Mouse (Mus musculus) limb, embryonic 10.5 days (tissue): Measurements from ENCODE around the gene BC049352. TPM values are rescaled to one million over a fixed set of nuclear protein-coding genes. Genes with fewer than 3 reads are reported as not detected.
A peak's percentile ranks its signal among the peaks of the same experiment; 100 is the strongest.

Source experiments
- DNase-seq: peaks from one replicate; pipeline ENCODE4 v3.0.0-alpha.2; 2017; ENCODE audit warnings: low spot score
- H3K27ac ChIP-seq: fragments of 300-500 bp; sonication (generic); 2 replicates; pipeline ENCODE4 v1.5.1; 2016; ENCODE audit warnings: mild to moderate bottlenecking
- H3K27me3 ChIP-seq: fragments of 300-500 bp; sonication (generic); 2 replicates; pipeline ENCODE4 v1.6.1; 2016; ENCODE audit warnings: low read depth, mild to moderate bottlenecking; ENCODE audit not compliant: poor library complexity, severe bottlenecking
- H3K36me3 ChIP-seq: fragments of 300-500 bp; sonication (generic); 2 replicates; pipeline ENCODE4 v1.6.1; 2016; ENCODE audit warnings: mild to moderate bottlenecking, moderate library complexity
- H3K4me1 ChIP-seq: fragments of 300-500 bp; sonication (generic); 2 replicates; pipeline ENCODE4 v1.6.1; 2016
- H3K4me3 ChIP-seq: fragments of 300-500 bp; sonication (generic); 2 replicates; pipeline ENCODE4 v1.5.1; 2016; ENCODE audit warnings: mild to moderate bottlenecking, moderate library complexity
- H3K9me3 ChIP-seq: fragments of 300-500 bp; sonication (generic); replicated peaks from 2 replicates; pipeline ENCODE4 v1.6.1; 2016; ENCODE audit warnings: mild to moderate bottlenecking
- WGBS: fragments of 180-500 bp; shearing (Covaris S2); methylation state at CpG from one replicate; pipeline ENCODE4 v1.1.7; 2016; 5-methylcytosine and 5-hydroxymethylcytosine counted together
- polyA plus RNA-seq: library from polyadenylated mRNA; unstranded; fragments of >200 nt; fragmentation: Nextera tagmentation; extraction: Ambion mirVana; gene quantifications from 2 replicates; pipeline ENCODE4 v1.2.1, GENCODE M21; 2016

The BC049352 gene
- polyA plus RNA-seq, 1 experiment from 2014 or later, result not detected

GRCm38 (mm10) chr9:45201319-45201947 lies 19.6 kb downstream of the BC049352 start:
- Histone ChIP-seq H3K36me3 (no peaks in the 10 kb centered on the region), H3K4me3 (no peak overlapping the region), H3K27ac (no peak overlapping the region), H3K9me3 (no peaks in the 10 kb centered on the region), H3K27me3 (no peaks in the 10 kb centered on the region), H3K4me1 (peaks cover 14% of the 10 kb centered on the region)
- no peak for DNase-seq
- 82% methylated on average over 5 of the region's 5 CpGs for WGBS

GRCm38 (mm10) chr9:45202021-45202798 lies 20.4 kb downstream of the BC049352 start:
- Histone ChIP-seq H3K27me3 (no peaks in the 10 kb centered on the region), H3K4me1 (peaks cover 14% of the 10 kb centered on the region), H3K27ac (no peak overlapping the region), H3K4me3 (no peak overlapping the region), H3K9me3 (no peaks in the 10 kb centered on the region), H3K36me3 (no peaks in the 10 kb centered on the region)
- 74% methylated on average over 9 of the region's 9 CpGs for WGBS
- DNase-seq, result no peak

GRCm38 (mm10) chr9:45203797-45204410 lies 22.1 kb downstream of the BC049352 start, which contains the start of gene Tmprss4:
TSS of gene Tmprss4 (minus strand) at chr9:45204092.
- 68% methylated on average over 8 of the region's 8 CpGs for WGBS
- Histone ChIP-seq H3K4me3 (no peak within 1 kb of the TSS), H3K27ac (no peak within 1 kb of the TSS), H3K4me1 (peaks cover 10% of the 10 kb centered on the region), H3K36me3 (no peaks in the 10 kb centered on the region), H3K9me3 (no peaks in the 10 kb centered on the region), H3K27me3 (no peaks in the 10 kb centered on the region)
- DNase-seq, result no peak

- no peak for DNase-seq
- Histone ChIP-seq H3K27me3 (no peaks in the 10 kb centered on the region), H3K4me3 (no peak overlapping the region), H3K27ac (0 out of 2 replicates have a peak overlapping the region, but pooled peaks have one; percentile 14), H3K4me1 (peaks cover 10% of the 10 kb centered on the region), H3K9me3 (no peaks in the 10 kb centered on the region), H3K36me3 (no peaks in the 10 kb centered on the region)
- 86% methylated on average over 5 of the region's 5 CpGs for WGBS
Observed at GRCm38 (mm10) chr9:45205143-45205542, 23.3 kb downstream of the BC049352 start.

GRCm38 (mm10) chr9:45206121-45206520 lies 24.3 kb downstream of the BC049352 start:
- WGBS, result 74% methylated on average over 4 of the region's 4 CpGs
- H3K9me3 ChIP-seq, result no peaks in the 10 kb centered on the region
- H3K4me3 ChIP-seq, result no peak overlapping the region
- H3K27me3 ChIP-seq, result no peaks in the 10 kb centered on the region
- no peak for DNase-seq
- H3K27ac ChIP-seq, result no peak overlapping the region
- no peaks in the 10 kb centered on the region for H3K36me3 ChIP-seq
- H3K4me1 ChIP-seq, result peaks cover 10% of the 10 kb centered on the region

GRCm38 (mm10) chr9:45207015-45207743 lies 25.4 kb downstream of the BC049352 start:
- WGBS, result 72% methylated on average over 7 of the region's 7 CpGs
- Histone ChIP-seq H3K27ac (no peak overlapping the region), H3K27me3 (no peaks in the 10 kb centered on the region), H3K36me3 (no peaks in the 10 kb centered on the region), H3K4me1 (peaks cover 10% of the 10 kb centered on the region), H3K4me3 (no peak overlapping the region), H3K9me3 (no peaks in the 10 kb centered on the region)
- DNase-seq, result no peak

GRCm38 (mm10) chr9:45212001-45212400 lies 30.2 kb downstream of the BC049352 start:
- DNase-seq, result no peak
- H3K4me3 ChIP-seq, result no peak overlapping the region
- 83% methylated on average over 6 of the region's 6 CpGs for WGBS

GRCm38 (mm10) chr9:45215526-45216179 lies 33.8 kb downstream of the BC049352 start:
- 80% methylated on average over 11 of the region's 11 CpGs for WGBS
- H3K4me1 ChIP-seq, result no peaks in the 10 kb centered on the region
- no peaks in the 10 kb centered on the region for H3K36me3 ChIP-seq
- DNase-seq, result no peak
- no peak overlapping the region for H3K27ac ChIP-seq
- H3K27me3 ChIP-seq, result no peaks in the 10 kb centered on the region
- H3K9me3 ChIP-seq, result no peaks in the 10 kb centered on the region
- no peak overlapping the region for H3K4me3 ChIP-seq

More at GRCm38 (mm10) chr9:45212001-45212400, 30.2 kb downstream of the BC049352 start:
- no peak overlapping the region for H3K27ac ChIP-seq
- no peaks in the 10 kb centered on the region for H3K4me1 ChIP-seq
- no peaks in the 10 kb centered on the region for H3K27me3 ChIP-seq
- no peaks in the 10 kb centered on the region for H3K36me3 ChIP-seq
- H3K9me3 ChIP-seq, result no peaks in the 10 kb centered on the region

- 77% methylated on average over 3 of the region's 3 CpGs for WGBS
- H3K9me3 ChIP-seq, result no peaks in the 10 kb centered on the region
- no peaks in the 10 kb centered on the region for H3K4me1 ChIP-seq
- DNase-seq, result no peak
- H3K36me3 ChIP-seq, result no peaks in the 10 kb centered on the region
- H3K27ac ChIP-seq, result no peak overlapping the region
- H3K4me3 ChIP-seq, result no peak overlapping the region
- H3K27me3 ChIP-seq, result no peaks in the 10 kb centered on the region
Observed at GRCm38 (mm10) chr9:45219644-45220043, 37.8 kb downstream of the BC049352 start.

GRCm38 (mm10) chr9:45221567-45221966 lies 39.8 kb downstream of the BC049352 start:
- 20% methylated on average over 6 of the region's 6 CpGs for WGBS
- no peak overlapping the region for H3K4me3 ChIP-seq
- H3K27me3 ChIP-seq, result no peaks in the 10 kb centered on the region
- H3K36me3 ChIP-seq, result no peaks in the 10 kb centered on the region
- no peaks in the 10 kb centered on the region for H3K9me3 ChIP-seq
- DNase-seq, result peak; percentile 94
- H3K27ac ChIP-seq, result no peak overlapping the region
- no peaks in the 10 kb centered on the region for H3K4me1 ChIP-seq

GRCm38 (mm10) chr9:45229359-45229758 lies 47.6 kb downstream of the BC049352 start:
- DNase-seq, result no peak
- Histone ChIP-seq H3K27me3 (no peaks in the 10 kb centered on the region), H3K27ac (no peak overlapping the region), H3K36me3 (no peaks in the 10 kb centered on the region), H3K4me1 (no peaks in the 10 kb centered on the region), H3K4me3 (no peak overlapping the region), H3K9me3 (no peaks in the 10 kb centered on the region)
- WGBS, result 83% methylated on average over 8 of the region's 8 CpGs

- Histone ChIP-seq H3K4me3 (no peak overlapping the region), H3K27ac (no peak overlapping the region), H3K9me3 (no peaks in the 10 kb centered on the region), H3K27me3 (no peaks in the 10 kb centered on the region), H3K4me1 (no peaks in the 10 kb centered on the region), H3K36me3 (no peaks in the 10 kb centered on the region)
- WGBS, result 86% methylated on average over 6 of the region's 6 CpGs
- no peak for DNase-seq
Observed at GRCm38 (mm10) chr9:45235668-45236227, 53.9 kb downstream of the BC049352 start.
